Mouse (Mus musculus) hindbrain, embryonic 11.5 days (tissue): Measurements from ENCODE around the gene Nav3. TPM values are rescaled to one million over a fixed set of nuclear protein-coding genes. Genes with fewer than 3 reads are reported as not detected.

Experiments
- ATAC-seq: fragments of 200-750 bp; cut with Nextera tagmentation; 2 replicates; pipeline ENCODE4 v1.8.0; 2017; ENCODE audit warnings: mild to moderate bottlenecking, moderate TSS enrichment, moderate library complexity; ENCODE audit not compliant: low FRiP score
- DNase-seq: peaks from one replicate; pipeline ENCODE4 v3.0.0-alpha.2; 2015; ENCODE audit warnings: low spot score
- H3K27ac ChIP-seq: fragments of 300-500 bp; sonication (generic); 2 replicates; pipeline ENCODE4 v1.5.1; 2014; ENCODE audit warnings: mild to moderate bottlenecking, low read depth, low read length
- H3K27me3 ChIP-seq: fragments of 300-500 bp; sonication (generic); 2 replicates; pipeline ENCODE4 v1.6.1; 2014; ENCODE audit warnings: mild to moderate bottlenecking, low read length, moderate library complexity, mixed read lengths; ENCODE audit not compliant: control insufficient read depth, insufficient read depth
- H3K36me3 ChIP-seq: fragments of 300-500 bp; sonication (generic); 2 replicates; pipeline ENCODE4 v1.6.1; 2014; ENCODE audit warnings: mild to moderate bottlenecking, low read length, moderate library complexity, mixed read lengths; ENCODE audit not compliant: control insufficient read depth, insufficient read depth
- H3K4me1 ChIP-seq: fragments of 300-500 bp; sonication (generic); replicated peaks from 2 replicates; pipeline ENCODE4 v1.6.1; 2014; ENCODE audit warnings: low read length, mixed read lengths; ENCODE audit not compliant: control insufficient read depth, insufficient read depth
- H3K4me2 ChIP-seq: fragments of 300-500 bp; sonication (generic); replicated peaks from 2 replicates; pipeline ENCODE4 v1.6.1; 2014; ENCODE audit warnings: mild to moderate bottlenecking, low read depth, low read length
- H3K4me3 ChIP-seq: fragments of 300-500 bp; sonication (generic); 2 replicates; pipeline ENCODE4 v1.5.1; 2014; ENCODE audit warnings: low read depth, low read length
- H3K9ac ChIP-seq: fragments of 300-500 bp; sonication (generic); 2 replicates; pipeline ENCODE4 v1.6.1; 2014; ENCODE audit warnings: low read depth, low read length
- H3K9me3 ChIP-seq: fragments of 300-500 bp; sonication (generic); 2 replicates; pipeline ENCODE4 v1.6.1; 2016; ENCODE audit warnings: low read length; ENCODE audit not compliant: control insufficient read depth
- WGBS: fragments of 180-500 bp; shearing (Covaris S2); extraction: QIAGEN DNeasy Blood & Tissue Kit; methylation state at CpG from one replicate; pipeline ENCODE4 v1.1.7; 2014; 5-methylcytosine and 5-hydroxymethylcytosine counted together
- polyA plus RNA-seq: library from polyadenylated mRNA; unstranded; fragments of >200 nt; fragmentation: Nextera tagmentation; extraction: Ambion mirVana; gene quantifications from 2 replicates; pipeline ENCODE4 v1.2.1, GENCODE M21; 2014

The Nav3 gene
- polyA plus RNA-seq, 1 experiment from 2014 or later, result 9.2 TPM

DNA sequence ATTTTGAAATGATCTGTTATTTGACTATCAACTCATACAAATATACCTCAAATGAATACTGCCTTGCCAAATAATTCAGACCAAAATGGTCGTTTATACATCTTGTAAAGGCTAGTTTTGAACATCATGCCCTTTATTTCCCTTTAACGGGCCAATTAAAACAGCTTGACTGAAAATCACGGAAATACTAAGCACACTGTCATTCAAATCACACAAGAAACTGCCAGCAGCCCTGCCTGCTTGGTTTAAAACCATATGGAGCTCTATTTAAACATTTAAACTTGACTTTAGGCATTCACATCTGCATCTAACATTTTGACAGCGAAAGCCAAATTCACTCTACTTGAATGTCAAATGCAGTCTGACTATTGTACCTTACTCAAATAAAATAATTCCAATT lies 481.8 kb downstream of the Nav3 start:
- H3K36me3 ChIP-seq, result no peaks in the 10 kb centered on the region
- DNase-seq, result no peak
- no peaks in the 10 kb centered on the region for H3K27me3 ChIP-seq
- H3K4me3 ChIP-seq, result no peak overlapping the region
- no peak overlapping the region for H3K27ac ChIP-seq
- no peaks in the 10 kb centered on the region for H3K9me3 ChIP-seq
- no peak overlapping the region for H3K4me2 ChIP-seq
- no peak overlapping the region for H3K9ac ChIP-seq
- no peaks in the 10 kb centered on the region for H3K4me1 ChIP-seq
- no peak for ATAC-seq
- 79% methylated on average over 4 of the region's 4 CpGs for WGBS

DNA sequence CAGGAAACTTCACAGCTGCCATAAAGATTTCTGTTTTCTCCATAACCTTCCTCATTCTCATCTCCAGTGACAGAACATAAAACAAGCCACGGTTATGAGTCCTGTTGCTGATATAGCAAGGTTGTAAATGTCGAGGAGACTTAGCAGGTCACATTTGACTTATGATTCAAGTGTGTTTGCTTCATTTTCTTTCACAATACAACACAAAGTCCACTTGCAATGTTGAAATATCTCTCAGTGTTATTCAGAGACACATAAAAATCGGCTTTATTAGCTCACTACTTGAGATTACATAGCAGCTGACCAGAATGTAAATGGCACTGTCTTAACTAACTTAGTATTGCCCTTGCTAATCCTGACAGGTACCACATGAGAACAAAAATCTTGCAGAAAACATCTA lies 482.5 kb downstream of the Nav3 start:
- DNase-seq (no peak), ATAC-seq (no peak)
- H3K27me3 ChIP-seq, result no peaks in the 10 kb centered on the region
- no peak overlapping the region for H3K9ac ChIP-seq
- H3K36me3 ChIP-seq, result no peaks in the 10 kb centered on the region
- H3K4me3 ChIP-seq, result no peak overlapping the region
- H3K4me1 ChIP-seq, result no peaks in the 10 kb centered on the region
- WGBS, result 86% methylated on average over 3 of the region's 3 CpGs
- no peak overlapping the region for H3K27ac ChIP-seq
- no peaks in the 10 kb centered on the region for H3K9me3 ChIP-seq
- no peak overlapping the region for H3K4me2 ChIP-seq

DNA sequence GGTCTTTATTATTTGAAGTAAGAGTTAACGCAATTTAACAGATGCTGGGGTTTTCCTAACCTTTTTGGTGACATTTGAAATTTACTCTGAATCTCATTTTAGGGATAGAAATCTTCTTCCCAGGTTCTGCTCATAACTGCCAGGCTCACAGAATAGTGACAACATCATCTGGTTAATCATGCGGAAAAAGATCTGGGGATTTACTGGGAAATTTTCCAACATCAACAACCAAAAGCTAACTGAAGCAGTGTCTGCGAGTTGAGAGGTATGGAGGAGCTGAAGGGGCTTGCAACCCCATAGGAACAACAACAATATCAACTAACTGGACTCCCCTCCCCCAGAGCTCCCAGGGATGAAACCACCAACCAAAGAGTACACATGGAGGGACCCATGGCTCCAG lies 505.7 kb downstream of the Nav3 start:
- Histone ChIP-seq H3K27me3 (no peaks in the 10 kb centered on the region), H3K9me3 (no peaks in the 10 kb centered on the region), H3K4me1 (no peaks in the 10 kb centered on the region), H3K9ac (no peak overlapping the region), H3K36me3 (no peaks in the 10 kb centered on the region), H3K4me3 (no peak overlapping the region), H3K27ac (no peak overlapping the region), H3K4me2 (no peak overlapping the region)
- ATAC-seq (no peak), DNase-seq (no peak)
- WGBS, result 78% methylated on average over 3 of the region's 3 CpGs

DNA sequence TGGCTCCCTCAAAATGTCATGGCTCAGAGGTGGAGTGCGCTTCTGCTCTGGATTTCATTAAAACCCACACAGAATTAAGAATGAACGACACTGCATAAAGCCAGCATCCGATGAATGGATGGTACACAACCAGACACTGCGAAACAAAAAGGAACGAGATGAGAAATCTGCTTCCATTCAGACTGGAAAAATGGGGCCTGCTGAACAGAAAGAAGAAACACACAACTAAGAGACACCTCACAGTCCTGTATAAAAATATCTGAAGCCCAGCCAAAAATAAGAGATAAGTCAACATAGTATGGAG lies 526.7 kb downstream of the Nav3 start:
- Histone ChIP-seq H3K27me3 (no peaks in the 10 kb centered on the region), H3K36me3 (no peaks in the 10 kb centered on the region), H3K4me3 (no peak overlapping the region), H3K9ac (no peak overlapping the region), H3K9me3 (no peaks in the 10 kb centered on the region), H3K4me1 (no peaks in the 10 kb centered on the region), H3K27ac (no peak overlapping the region), H3K4me2 (no peak overlapping the region)
- DNase-seq, result no peak
- 55% methylated on average over 5 of the region's 5 CpGs for WGBS
- no peak for ATAC-seq

DNA sequence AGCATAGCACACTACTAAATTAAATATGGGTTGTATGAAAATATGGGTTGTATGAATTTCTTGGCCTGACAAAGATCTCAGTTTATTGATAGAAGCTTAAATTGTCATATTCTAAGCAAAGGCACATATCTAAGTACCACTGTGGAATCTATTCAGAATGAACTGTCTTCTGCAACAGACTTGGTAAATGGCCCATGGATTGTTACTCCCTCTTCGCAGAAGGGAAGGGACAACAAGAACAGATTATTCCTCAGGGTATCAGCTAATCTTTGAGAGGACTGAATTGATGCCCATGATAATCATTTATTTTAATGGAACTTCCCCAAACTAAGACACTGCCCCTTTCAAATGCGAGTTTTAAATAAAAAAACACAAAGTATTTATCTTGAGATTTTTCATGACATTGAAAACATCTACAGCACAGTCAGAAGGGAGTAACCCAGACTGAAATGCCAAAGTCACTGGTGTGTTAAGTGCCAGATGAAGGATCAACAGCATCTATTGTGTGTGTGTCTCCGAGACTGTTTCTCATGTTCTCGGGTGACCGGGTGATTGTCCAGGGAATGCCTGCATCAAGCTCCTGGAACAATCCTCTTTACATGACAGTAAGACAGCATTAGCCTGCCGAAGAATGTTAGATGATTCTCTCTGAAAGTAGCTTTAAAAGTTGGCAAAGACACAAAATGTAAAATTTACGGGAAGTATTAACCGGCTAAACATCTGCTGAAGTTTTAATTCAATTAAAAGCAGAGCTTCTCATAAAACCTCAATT lies 527.3 kb downstream of the Nav3 start:
- Histone ChIP-seq H3K27me3 (no peaks in the 10 kb centered on the region), H3K4me1 (no peaks in the 10 kb centered on the region), H3K27ac (no peak overlapping the region), H3K9ac (no peak overlapping the region), H3K36me3 (no peaks in the 10 kb centered on the region), H3K4me3 (no peak overlapping the region), H3K9me3 (no peaks in the 10 kb centered on the region), H3K4me2 (no peak overlapping the region)
- ATAC-seq (peak; percentile 54; the same call in 1 of the 2 replicates), DNase-seq (no peak)
- 58% methylated on average over 8 of the region's 8 CpGs for WGBS

DNA sequence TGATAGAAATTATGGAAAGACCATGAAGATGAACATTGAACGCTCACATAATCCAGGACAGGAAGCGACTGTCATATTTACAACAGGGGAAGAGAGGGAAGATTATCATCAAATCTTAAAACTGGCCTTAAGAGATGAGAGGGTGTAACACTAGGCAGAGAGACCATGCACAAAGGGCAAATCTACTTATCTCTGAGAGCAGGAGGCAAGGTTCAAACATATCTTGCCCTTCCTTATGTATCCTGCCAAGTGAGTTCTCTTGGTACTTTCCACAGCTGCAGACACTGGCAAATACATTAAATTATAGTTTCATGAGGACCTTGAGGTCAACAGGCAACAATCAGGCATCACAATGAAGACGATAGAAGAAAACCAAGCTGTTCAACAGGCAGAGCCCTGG lies 529.9 kb downstream of the Nav3 start:
- DNase-seq, result no peak
- no peak overlapping the region for H3K4me2 ChIP-seq
- whole genome bisulfite sequencing, result 75% methylated on average over 3 of the region's 3 CpGs
- no peak for ATAC-seq
- H3K4me3 ChIP-seq, result no peak overlapping the region
- H3K36me3 ChIP-seq, result no peaks in the 10 kb centered on the region
- no peaks in the 10 kb centered on the region for H3K27me3 ChIP-seq
- H3K4me1 ChIP-seq, result no peaks in the 10 kb centered on the region
- H3K9ac ChIP-seq, result no peak overlapping the region
- H3K27ac ChIP-seq, result no peak overlapping the region
- H3K9me3 ChIP-seq, result no peaks in the 10 kb centered on the region

DNA sequence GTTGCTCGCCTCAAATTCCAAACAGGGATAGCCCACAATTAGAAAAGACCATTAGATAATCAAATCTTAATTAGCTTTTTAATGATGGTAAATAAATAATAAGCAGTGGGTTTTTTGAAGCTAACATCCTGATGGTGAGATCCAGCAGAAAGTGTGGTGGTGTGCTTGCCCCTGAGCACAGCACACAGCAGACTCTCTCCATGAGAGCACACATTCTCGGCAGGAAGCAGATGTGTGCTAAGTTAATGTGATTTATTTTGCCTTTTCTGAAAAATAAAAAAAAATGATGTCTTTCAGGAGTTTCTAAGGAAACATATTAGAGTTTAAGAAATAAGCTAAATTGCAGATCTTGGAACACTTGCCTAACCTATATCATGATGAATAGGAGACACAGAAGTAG lies 531.9 kb downstream of the Nav3 start:
- no peaks in the 10 kb centered on the region for H3K4me1 ChIP-seq
- no peak overlapping the region for H3K4me2 ChIP-seq
- H3K4me3 ChIP-seq, result no peak overlapping the region
- no peaks in the 10 kb centered on the region for H3K9me3 ChIP-seq
- no peaks in the 10 kb centered on the region for H3K27me3 ChIP-seq
- WGBS, result 91% methylated on average over 2 of the region's 2 CpGs
- no peak overlapping the region for H3K9ac ChIP-seq
- DNase-seq (no peak), ATAC-seq (no peak)
- no peak overlapping the region for H3K27ac ChIP-seq
- H3K36me3 ChIP-seq, result no peaks in the 10 kb centered on the region

DNA sequence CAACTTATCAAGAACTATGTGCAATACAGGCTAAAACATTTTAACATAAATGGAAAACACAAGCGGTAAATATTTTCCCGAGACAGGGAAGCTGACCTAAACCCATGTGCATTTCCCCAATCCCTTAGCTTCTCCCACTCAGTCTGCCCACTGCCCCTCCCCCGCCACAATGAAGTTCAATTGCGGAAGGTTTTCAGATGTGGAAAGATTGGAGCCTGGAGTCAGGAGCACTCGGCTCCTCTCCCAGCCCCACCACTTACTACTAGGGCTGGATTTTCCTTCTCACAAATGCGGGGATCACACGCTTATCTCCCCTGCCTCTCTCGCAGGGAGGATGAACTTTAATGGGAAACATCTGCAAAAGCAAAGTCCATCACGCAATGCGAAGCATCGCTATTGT lies 534.6 kb downstream of the Nav3 start:
- H3K9me3 ChIP-seq, result no peaks in the 10 kb centered on the region
- H3K4me3 ChIP-seq, result no peak overlapping the region
- H3K36me3 ChIP-seq, result no peaks in the 10 kb centered on the region
- H3K27me3 ChIP-seq, result no peaks in the 10 kb centered on the region
- H3K27ac ChIP-seq, result no peak overlapping the region
- H3K9ac ChIP-seq, result no peak overlapping the region
- WGBS, result 58% methylated on average over 11 of the region's 11 CpGs
- ATAC-seq (peak; percentile 49), DNase-seq (peak; percentile 40)
- H3K4me2 ChIP-seq, result no peak overlapping the region
- no peaks in the 10 kb centered on the region for H3K4me1 ChIP-seq

DNA sequence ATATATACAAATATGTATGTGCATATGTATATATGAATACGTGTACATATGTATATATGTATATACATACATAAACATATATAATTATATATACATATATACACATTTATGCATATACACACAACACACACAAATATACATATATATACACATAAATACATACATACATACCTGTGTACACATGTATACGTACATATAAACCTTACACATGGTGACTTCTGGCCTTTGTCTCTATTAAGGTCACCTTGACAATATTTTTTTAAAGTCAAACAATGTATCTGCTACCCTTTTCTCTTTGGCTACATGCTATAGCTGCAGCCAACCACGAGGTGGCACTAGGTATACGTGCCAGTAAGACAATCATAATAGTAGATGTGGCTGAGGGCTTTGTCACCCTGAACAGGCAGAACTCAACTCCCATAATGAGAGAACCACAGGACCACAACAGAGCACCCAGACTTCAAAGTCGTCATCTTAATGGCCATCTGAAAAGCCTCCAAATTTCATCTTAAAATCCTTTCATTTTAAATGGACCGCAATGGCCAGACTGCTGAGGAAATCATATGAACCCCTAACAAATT lies 535.3 kb downstream of the Nav3 start:
- DNase-seq (peak; percentile 79), ATAC-seq (peak; percentile 86)
- no peaks in the 10 kb centered on the region for H3K27me3 ChIP-seq
- H3K4me2 ChIP-seq, result no peak overlapping the region
- no peak overlapping the region for H3K4me3 ChIP-seq
- H3K36me3 ChIP-seq, result no peaks in the 10 kb centered on the region
- no peak overlapping the region for H3K9ac ChIP-seq
- H3K27ac ChIP-seq, result no peak overlapping the region
- H3K4me1 ChIP-seq, result no peaks in the 10 kb centered on the region
- WGBS, result 15% methylated on average over 6 of the region's 6 CpGs
- H3K9me3 ChIP-seq, result no peaks in the 10 kb centered on the region
